In genomic region chr17:46282483-46283123, GRCm38 (mm10) we compare ENCODE assay signal across 8 mouse cellular contexts. TPM values are rescaled to one million over a fixed set of nuclear protein-coding genes. Genes with fewer than 3 reads are reported as not detected.
A peak's percentile ranks its signal among the peaks of the same experiment; 100 is the strongest.
DNase-seq lines count a peak whose midpoint lies in the region; ATAC-seq lines count a peak whose summit lies in the region.

Tjap1 (minus strand) TSS chr17:46283026.

- H3K27ac ChIP-seq in intestine, embryonic 14.5 days (ENCODE audit: low read depth) = peak within 1 kb of the TSS; percentile 60
- H3K27ac ChIP-seq in limb, embryonic 10.5 days = peak within 1 kb of the TSS; percentile 90
- peak within 1 kb of the TSS; percentile 58 for H3K27ac ChIP-seq in midbrain, embryonic 12.5 days (replicated peaks)

- peaks cover 19% of the 10 kb centered on the region for H3K4me1 ChIP-seq in intestine, embryonic 14.5 days (replicated peaks; ENCODE audit: control insufficient read depth, insufficient read depth, low read length)
- peaks cover 45% of the 10 kb centered on the region for H3K4me1 ChIP-seq in limb, embryonic 10.5 days
- H3K4me1 ChIP-seq in midbrain, embryonic 12.5 days = peaks cover 20% of the 10 kb centered on the region

- peak within 1 kb of the TSS; percentile 52 for H3K9ac ChIP-seq in intestine, embryonic 14.5 days (ENCODE audit: low read length)
- peak within 1 kb of the TSS; percentile 74 for H3K9ac ChIP-seq in midbrain, embryonic 12.5 days (replicated peaks)

- H3K36me3 ChIP-seq in intestine, embryonic 14.5 days (ENCODE audit: control insufficient read depth, insufficient read depth, low read length) = peaks cover 29% of the 10 kb centered on the region
- H3K36me3 ChIP-seq in limb, embryonic 10.5 days = peaks cover 35% of the 10 kb centered on the region
- H3K36me3 ChIP-seq in midbrain, embryonic 12.5 days = peaks cover 28% of the 10 kb centered on the region

- H3K4me2 ChIP-seq in intestine, embryonic 14.5 days (ENCODE audit: low read length) = peak within 1 kb of the TSS; percentile 91
- H3K4me2 ChIP-seq in midbrain, embryonic 12.5 days (replicated peaks) = peak within 1 kb of the TSS; percentile 95

- intact Hi-C loops in gastrocnemius, postnatal 36 days (cut with DNase I) = loop anchor here (2.0 to 5.0 kb wide), 2 partner anchors 16 to 100 kb away; partner anchors contain the start of gene Zfp318

- H3K9me3 ChIP-seq in intestine, embryonic 14.5 days (ENCODE audit: control insufficient read depth, low read length) = no peaks in the 10 kb centered on the region
- H3K9me3 ChIP-seq in limb, embryonic 10.5 days (replicated peaks) = no peaks in the 10 kb centered on the region
- H3K9me3 ChIP-seq in midbrain, embryonic 12.5 days = no peaks in the 10 kb centered on the region

- 1% methylated on average over 37 of the region's 37 CpGs for WGBS in intestine, embryonic 14.5 days
- WGBS in limb, embryonic 10.5 days = under 1% methylated on average over 37 of the region's 37 CpGs
- 1% methylated on average over 37 of the region's 37 CpGs for WGBS in midbrain, embryonic 12.5 days

- DNase-seq in left cerebral cortex, adult 18-20 months (ENCODE audit: low spot score in 2 of 2) = peak; percentile 80 to 91
- DNase-seq in left cerebral cortex, adult 11 months (ENCODE audit: low spot score) = no peak
- peak; percentile 81 for DNase-seq in embryo, embryonic 11.5 days (ENCODE audit: low read depth, low spot score)
- DNase-seq in gastrocnemius, postnatal 36 days = peak; percentile 76 to 79
- peak; percentile 96 for DNase-seq in intestine, embryonic 14.5 days (ENCODE audit: low spot score)
- peak; percentile 98 for DNase-seq in limb, embryonic 10.5 days (ENCODE audit: low spot score)
- DNase-seq in skeletal muscle tissue, adult 2 months (ENCODE audit: low read depth, low spot score) = peak; percentile 67

- H3K27me3 ChIP-seq in intestine, embryonic 14.5 days (replicated peaks; ENCODE audit: control insufficient read depth, insufficient read depth, low read length) = no peaks in the 10 kb centered on the region
- no peaks in the 10 kb centered on the region for H3K27me3 ChIP-seq in limb, embryonic 10.5 days (ENCODE audit: low read depth, poor library complexity, severe bottlenecking)
- no peaks in the 10 kb centered on the region for H3K27me3 ChIP-seq in midbrain, embryonic 12.5 days

- peak within 1 kb of the TSS; percentile 43 for H3K4me3 ChIP-seq in intestine, embryonic 14.5 days (ENCODE audit: low read depth, low read length)
- H3K4me3 ChIP-seq in limb, embryonic 10.5 days = peak within 1 kb of the TSS; percentile 81
- peak within 1 kb of the TSS; percentile 71 for H3K4me3 ChIP-seq in midbrain, embryonic 12.5 days

- ATAC-seq in intestine, embryonic 14.5 days (replicated peaks; ENCODE audit: low FRiP score, low TSS enrichment, low read depth) = peak; percentile 97
- peak; percentile 98 for ATAC-seq in midbrain, embryonic 12.5 days (ENCODE audit: low FRiP score, low read depth)

RNA-seq across cellular contexts. Expression of gene Tjap1, which starts in this region (rescaled TPM):
- 10 to 100 TPM; 37.7 to 48.9 TPM for total RNA-seq in left cerebral cortex, adult 18-20 months (2021)
- 10 to 100 TPM; 35.4 to 43.6 TPM for total RNA-seq in gastrocnemius, postnatal 36 days (2021)
- 32.4 and 35.7 TPM in 2 replicates for polyA plus RNA-seq in intestine, embryonic 14.5 days (2014; fragmentation: Nextera tagmentation; extraction: Ambion mirVana)
- 60.3 and 61.2 TPM in 2 replicates for polyA plus RNA-seq in limb, embryonic 10.5 days (2016; fragmentation: Nextera tagmentation; extraction: Ambion mirVana)
- 58.0 and 58.8 TPM in 2 replicates for polyA plus RNA-seq in midbrain, embryonic 12.5 days (2016; fragmentation: Nextera tagmentation; extraction: Ambion mirVana)
